Mouse (Mus musculus): ENCODE measurements at regions not wholly inside any gene's neighbourhood (a gene's known extent, or its start where the extent isn't known, plus 50 kb on each side); places are given as distances from the start of the nearest gene placed in this dataset.

DNA sequence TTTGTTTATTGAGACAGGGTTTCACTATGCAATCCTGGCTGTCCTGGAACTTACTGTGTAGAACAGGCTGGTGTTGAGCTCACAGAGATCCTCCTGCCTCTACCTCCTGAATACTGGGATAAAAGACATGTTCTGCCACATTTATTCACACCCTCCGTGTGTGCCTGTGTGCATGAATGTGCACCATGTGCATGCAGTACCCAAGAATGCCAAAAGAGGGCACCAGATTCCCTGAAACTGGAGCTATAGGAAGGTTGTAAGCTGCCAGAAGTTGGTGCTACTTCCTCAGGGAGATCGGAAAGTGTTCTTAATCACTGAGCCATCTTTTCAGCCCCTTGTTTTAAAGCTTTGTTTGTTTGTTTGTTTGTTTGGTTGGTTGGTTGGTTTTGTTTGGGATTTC lies 155.3 kb upstream of the Atp6ap2 start:
- TF ChIP-seq CTCF (IDR thresholded peaks at IDR 0.05; ENCODE audit: borderline replicate concordance, control insufficient read depth, extremely low read depth, insufficient read depth, low read length, poor library complexity), result no peak
- no peak for TF ChIP-seq POLR2A (IDR thresholded peaks at IDR 0.05; ENCODE audit: control insufficient read depth, extremely low read depth, insufficient read depth, low read length, poor library complexity)

Data from thymus, adult 2 months (tissue).